Mouse (Mus musculus) cerebellum, adult 11-12 months (tissue): Measurements from ENCODE around the gene Scimp.
"Not testable (repeated sequence)": the region's sequence is repeated elsewhere in the genome, so short reads cannot be mapped to it uniquely, and the experiment has no call there.

ENCODE experiments used
- DNase-seq: peaks from one replicate; pipeline ENCODE4 v3.0.0; 2022

Scimp gene

DNA sequence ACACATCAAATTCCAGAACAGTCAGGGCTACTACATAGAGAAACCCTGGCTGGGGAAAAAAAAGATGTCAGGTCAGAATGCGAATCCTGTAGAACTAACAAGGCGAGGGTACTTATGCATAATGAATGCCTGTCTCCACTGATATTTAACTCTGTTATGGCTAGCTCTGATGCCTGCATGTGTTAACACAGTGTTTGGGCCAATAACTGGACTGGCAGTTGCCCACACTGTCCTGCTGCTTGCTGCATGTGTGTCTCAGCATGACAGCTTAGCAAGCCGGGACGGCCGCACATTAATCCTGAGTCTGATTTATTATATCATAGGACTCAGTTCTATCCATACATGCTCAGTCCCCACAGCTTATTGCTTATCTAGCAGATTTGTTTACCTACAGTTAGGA is 1.3 kb downstream of the Scimp start:
- DNase-seq = no peak

DNA sequence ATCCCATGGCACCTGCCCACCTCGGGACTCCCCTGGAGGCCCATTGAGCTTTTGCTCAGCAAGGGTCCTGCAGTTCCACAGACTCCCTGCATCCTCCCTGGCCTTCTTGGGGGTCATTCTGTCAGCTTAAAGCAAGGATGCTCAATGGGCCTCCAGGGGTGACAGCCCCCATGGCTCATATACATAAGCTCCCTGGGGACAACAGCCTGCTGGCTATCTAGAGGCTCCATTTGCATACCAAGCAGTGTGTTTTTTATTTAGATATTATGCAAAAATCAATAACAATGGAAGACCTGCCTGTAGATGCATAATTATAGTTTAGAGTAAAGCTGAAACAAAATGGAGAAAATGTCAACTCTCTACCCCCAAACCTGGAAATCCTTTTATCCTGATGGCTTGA is 3.4 kb downstream of the Scimp start:
- DNase-seq = no peak

DNA sequence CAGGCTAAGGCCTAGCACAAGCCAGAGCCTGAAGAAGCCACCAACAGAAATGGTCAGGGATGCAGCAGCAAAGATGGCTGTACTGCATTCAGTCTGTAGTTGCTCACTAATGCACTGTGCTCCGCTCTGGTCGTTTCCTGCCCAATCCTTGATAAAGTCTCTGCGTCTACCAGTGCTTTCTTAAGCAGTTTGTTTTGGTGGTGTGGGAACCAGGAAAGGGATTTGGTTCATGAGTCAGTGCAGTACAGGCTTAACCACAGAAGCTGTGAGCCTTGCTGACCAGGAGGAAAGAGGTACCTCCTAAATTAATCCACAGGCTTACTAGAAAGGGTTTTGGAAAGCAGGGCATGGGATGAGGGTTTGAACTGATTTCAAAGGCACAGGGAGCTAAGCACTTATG is 4.3 kb downstream of the Scimp start:
- no peak for DNase-seq

DNA sequence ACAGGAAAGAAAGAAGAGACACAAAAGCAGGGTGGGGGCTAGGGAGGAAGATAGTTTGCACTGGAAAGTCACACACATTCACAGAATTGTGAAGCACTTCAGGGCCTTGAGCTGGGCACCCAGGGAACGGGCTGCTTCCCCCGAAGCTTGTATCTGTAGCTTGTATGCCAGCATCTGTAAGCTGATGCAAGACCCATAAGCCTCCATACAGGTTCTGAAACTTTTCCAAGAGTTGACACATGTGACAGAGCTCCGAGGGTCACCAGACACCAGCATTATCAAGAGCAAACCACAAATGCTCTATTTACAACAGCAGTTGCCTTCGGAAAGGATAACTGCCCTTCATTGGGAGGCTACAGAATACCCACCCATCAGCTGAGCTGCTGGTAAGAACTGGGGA is 4.8 kb downstream of the Scimp start:
- no peak for DNase-seq

DNA sequence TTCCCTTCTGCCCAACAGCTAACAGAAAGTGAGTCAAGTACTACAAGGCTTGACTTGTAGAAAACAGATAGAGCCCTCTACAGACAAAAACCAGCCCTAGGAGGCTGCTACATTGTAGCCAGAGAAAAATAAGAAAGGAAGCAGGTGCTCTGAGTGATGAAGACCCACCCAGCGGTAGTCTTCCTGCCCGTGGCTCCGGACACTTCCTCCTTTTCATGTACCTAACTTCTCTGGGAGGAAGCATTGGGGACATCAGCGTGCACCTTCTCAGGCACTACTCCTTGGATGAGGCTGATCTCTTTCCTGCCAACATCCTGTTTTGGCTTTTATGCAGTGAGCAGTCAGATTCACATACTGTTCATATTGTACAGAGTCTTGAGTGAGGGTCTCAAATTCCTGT is 5.7 kb downstream of the Scimp start:
- no peak for DNase-seq

DNA sequence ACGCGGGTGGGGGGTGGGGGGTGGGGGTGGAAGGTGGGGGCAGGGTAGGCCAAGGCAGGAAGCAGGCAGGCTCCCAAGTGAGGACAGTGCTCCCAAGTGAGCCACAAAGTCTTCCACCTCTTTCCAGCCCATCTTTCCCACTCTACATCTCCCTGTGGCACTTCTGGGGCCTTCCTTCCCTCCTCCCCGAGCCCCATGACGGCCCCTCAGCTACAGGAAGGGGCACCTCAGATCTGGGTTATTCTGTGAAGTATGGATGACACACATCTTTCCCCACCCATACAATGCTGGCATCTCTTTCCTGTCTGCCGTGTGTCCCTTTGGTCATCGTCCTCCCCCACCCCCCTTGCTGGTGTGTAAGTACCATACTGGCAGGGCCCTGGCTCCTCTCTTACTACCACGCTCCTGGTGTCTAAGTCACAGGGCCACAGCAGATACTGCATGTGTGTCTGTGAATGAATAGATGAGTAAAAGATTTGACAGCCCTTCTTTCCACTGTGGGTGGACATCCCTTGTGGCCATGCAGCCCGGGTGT is 6.7 kb downstream of the Scimp start:
- no peak for DNase-seq

DNA sequence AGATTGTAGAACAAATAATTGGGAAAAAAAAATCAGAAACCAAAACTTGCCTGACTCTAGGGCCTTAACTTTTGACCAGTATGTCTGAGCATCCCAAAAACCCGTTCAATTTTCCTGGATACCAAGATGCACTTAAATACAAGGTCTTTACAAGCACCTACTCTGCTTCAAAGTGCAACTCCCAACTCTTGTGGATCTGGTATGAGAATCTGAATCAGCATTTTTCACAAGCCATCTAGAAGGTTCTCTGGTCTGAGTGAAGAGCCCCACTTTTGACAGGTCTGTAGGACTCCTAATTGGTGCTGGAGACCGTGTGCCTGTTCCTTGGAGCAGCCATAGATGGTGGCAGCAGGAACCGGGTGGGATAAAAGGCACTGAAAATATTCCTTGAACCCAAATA is 8.0 kb downstream of the Scimp start:
- no peak for DNase-seq

DNA sequence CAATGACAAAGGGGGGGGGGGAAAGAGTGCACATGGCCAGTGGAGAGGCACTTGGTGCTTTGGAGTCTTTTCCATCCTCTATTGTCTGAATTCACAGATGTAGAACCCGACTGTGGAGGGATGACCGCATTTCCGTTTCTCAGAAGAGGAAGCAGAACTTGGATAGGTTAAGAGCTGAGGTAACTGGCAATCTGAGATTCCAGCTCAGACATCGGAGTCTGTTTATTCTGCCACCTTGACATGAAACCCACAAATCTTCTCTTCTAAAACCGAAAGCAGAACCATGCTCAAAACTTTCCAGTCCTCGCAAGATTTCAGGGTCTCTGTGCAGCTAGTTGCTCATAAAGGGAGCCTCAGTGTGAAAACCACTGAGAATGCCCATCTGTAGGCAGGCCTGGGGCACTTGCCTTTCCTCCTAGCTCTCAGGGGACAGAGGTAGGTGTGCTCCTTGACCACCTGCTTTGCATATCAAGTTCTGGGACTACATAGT is 8.6 kb downstream of the Scimp start:
- no peak for DNase-seq

DNA sequence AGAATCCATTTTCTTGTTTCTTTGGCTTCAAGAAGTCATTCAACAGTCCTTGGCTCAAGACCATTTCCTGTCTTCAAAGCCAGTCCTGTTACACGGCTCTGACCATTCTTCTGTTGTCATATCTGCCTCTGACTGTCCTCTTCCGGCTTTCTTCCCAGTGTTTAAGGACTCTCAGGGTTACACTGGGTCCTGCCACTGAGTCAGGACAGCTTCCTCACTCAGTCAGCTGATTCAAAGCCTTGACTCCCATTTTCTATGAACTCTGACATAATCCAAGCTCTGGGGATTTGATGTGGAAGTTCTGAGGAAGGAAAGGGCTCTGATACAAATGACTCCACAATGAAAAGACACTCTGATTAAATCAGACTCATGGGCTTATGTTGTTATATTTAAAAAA is 9.5 kb downstream of the Scimp start:
- DNase-seq = no peak

DNA sequence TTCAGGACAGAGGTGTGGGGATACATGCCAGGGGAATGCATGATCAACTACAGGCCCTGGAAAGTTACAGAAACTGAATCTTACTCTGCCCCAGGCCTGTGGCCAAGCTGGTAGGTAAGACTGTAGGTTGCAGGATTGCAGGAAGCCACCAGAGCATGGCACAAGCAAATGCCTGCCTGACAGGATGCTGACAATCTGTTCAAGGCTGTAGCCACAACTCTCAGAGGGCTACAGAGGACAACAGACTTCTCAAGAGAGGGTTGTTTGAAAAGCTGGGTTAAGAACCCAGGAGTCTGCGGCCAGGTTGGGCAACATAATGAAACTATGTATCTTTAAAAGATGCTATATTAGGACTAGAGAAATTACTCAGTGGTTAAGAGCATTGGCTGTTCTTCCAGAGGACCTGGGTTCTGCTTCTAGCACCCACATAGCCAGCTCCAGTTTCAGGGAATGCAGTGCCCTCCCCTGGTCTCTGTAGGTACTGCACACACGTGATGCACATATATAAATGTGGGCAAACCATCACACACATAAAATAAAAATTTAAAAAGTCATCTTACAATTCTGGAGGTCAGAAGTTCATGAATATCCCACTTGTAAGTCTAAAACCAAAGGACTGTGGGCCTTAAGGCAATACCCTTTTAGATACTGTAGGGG is 10.1 kb downstream of the Scimp start:
- DNase-seq = no peak

DNA sequence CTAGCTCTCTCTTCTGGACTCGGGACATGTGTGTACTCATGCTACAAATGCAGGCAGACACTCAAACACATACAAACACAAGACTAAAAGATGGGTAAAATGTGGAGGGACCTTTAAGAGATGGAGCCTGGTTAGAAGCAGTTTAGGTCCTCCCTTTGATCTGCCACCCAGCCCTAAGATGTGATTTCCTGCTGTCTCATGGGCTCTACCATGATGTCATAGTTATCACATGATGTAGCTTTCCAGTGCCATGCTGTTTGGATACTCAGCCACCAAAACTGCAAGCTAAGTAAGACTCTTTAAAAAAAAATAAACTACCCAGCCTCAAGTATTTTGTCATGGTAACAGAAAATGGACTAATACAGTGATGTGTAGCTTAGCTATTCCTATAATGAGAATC is 20.0 kb downstream of the Scimp start:
- no peak for DNase-seq

DNA sequence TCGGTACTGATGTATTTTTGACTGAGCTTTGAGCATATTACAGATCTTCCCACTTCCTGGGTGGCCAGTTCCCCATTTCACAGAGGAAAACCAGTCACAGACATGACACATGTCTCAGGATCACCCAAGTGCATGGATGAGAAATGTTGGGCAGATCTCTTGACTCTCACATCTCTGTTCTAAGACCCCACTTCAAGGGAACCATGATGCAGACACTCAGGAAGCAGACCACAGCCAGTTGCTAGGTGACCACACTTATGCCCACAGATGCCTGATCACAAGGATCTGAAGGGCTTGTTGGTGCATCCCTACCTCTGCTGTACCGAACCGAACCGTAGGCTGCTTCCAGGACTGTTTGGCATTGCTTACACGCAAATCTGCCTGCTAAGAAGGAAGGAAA is 20.7 kb downstream of the Scimp start:
- no peak for DNase-seq

DNA sequence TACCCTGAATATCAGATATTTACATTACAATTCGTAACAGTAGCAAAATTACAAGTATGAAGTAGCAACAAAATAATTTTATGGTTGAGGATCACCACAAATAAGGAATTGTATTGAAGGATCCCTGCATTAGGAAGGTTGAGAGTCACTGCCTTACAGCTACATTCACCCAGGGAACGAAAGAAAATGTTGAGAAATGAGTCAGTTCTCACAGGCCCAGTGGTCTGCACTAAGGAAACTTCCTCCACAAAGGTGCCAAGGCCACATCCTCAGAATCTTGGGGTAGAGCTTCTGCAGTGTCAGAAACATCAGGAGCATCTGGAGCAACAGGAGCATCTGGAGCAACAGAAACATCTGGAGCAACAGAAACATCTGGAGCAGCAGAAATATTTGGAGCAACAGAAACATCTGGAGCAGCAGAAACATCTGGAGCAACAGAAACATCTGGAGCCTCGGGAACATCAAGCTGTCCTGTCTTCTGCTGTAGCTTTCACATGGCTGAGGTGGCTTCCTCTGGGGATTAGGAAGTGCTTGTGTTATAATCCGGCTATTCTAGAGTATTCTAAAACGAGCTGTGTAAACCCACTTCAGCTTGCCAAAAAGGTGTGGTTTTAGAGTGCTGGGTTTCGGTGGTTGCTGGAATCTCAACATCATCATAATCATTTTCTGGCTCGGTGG is 21.4 kb downstream of the Scimp start:
- no peak for DNase-seq

DNA sequence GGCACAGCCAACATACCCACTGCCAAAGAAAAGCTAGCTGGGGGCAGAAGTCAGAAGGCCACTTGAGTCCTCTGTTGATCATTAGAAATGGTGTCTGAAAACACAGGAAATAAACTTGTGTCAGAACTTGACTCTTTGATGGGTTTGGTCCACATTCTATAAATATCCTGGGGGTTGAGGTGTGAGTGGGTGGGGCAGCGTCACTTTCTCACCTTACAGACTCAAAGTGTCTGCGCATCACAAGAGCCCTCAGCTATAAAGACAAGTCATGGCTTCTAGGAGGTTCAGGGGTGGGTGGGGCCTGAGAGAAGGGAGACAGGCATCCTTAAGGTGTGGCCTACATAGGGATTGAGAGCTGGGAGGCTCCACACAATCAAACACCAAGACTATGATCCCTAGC is 22.0 kb downstream of the Scimp start:
- DNase-seq = no peak

DNA sequence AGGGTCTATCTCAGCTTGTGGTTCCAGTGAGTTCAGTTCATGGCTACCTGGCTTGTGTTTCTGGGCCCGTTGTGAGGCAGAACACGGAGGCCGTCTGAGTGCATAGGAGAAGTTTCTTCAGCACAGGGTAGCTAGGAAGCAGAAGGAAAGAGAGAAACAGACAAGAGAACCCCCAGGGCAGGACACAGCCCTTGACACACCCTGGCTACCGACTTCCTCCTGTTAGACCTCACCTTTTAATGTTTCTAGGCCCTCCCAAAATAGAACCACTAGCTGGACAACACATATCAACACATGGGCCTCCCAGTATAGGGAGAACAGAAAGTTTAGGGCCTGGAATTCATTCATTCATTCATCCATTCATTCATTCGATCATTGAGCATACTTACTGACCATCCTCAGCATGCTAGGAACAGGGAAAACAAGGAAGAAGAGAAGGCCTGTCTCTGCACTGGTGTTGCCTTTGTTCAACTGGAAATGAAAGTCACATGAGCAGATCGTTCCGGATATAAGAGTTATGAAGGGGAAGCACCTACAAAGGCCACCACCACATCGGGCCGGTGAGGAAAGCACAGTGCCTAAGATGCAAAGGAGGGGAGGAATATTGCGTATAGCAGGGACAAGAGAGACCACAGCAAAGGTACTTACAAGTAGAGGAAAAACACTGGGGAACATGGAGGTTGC is 23.3 kb downstream of the Scimp start:
- DNase-seq = no peak

DNA sequence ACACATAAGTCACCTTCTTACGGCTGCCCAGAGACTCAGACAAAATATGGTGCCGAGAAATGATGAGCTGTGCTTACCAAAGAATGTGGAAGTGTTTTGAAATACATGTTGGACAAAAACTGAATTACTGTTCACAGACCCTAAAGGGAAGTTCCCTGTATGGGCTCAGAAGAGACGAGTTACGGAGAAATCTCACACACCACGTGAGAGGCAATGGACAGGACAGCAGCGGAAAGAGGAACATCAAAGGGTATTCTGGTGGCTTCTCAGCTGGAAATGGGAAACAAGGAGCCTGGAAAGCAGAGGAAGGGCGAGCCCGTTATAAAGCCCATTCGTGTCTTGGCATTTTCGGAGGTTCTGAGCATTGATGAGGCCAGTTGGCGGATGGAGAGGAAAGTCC is 25.3 kb downstream of the Scimp start:
- no peak for DNase-seq

DNA sequence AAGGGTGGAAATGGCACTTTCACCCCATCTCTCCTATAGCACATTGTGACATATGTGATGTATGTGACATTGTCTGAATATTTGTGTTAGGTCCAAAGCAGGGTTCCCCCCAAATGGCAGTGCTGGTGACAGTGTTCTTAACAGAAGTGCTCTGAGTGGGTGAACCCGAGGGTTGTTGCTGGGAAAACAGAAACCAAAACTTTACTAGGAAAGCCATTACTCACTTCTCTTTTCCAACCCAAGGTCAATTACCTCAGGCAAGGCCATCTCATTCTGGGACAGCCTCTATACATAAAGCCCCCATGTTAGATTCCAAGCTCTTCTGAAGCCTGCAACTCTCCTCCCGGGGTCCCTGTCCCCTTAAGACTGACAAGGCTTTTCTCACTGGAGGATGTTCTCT is 26.5 kb downstream of the Scimp start:
- no peak for DNase-seq

DNA sequence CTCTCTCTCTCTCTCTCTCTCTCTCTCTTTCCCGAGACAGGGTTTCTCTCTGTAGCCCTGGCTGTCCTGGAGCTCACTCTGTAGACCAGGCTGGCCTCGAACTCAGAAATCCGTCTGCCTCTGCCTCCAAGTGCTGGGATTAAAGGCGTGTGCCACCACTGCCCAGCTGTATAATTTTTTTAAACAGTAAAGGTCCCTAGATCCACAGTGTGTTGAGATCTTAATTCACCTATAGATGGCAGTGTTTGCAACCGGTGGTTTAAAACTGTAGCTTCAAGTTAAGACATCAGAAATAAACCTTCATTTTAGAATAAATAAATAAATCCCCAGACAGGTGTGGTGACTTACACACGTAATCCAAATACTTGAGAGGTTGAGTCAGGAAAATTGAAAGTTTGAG is 34.3 kb downstream of the Scimp start:
- DNase-seq = not testable (repeated sequence)

DNA sequence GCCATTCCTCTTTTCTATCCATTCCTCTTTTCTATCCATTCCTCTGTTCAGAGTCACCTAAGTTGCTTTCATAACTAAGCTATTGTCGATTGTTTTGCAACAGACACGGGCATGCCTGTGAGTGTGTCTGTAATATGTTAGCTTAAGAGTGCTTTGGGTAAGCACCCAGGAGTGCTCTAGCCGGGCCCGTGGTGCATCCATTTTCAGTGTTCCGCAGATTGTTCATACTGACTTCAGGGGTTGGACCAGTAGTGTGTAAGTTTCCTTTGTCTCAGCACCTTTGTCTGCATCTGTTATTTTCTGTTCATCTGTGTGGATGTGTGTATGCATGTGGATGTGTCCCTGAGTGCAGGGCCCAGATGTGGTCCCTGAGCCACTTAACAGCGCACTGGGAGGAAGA is 34.8 kb downstream of the Scimp start:
- no peak for DNase-seq

DNA sequence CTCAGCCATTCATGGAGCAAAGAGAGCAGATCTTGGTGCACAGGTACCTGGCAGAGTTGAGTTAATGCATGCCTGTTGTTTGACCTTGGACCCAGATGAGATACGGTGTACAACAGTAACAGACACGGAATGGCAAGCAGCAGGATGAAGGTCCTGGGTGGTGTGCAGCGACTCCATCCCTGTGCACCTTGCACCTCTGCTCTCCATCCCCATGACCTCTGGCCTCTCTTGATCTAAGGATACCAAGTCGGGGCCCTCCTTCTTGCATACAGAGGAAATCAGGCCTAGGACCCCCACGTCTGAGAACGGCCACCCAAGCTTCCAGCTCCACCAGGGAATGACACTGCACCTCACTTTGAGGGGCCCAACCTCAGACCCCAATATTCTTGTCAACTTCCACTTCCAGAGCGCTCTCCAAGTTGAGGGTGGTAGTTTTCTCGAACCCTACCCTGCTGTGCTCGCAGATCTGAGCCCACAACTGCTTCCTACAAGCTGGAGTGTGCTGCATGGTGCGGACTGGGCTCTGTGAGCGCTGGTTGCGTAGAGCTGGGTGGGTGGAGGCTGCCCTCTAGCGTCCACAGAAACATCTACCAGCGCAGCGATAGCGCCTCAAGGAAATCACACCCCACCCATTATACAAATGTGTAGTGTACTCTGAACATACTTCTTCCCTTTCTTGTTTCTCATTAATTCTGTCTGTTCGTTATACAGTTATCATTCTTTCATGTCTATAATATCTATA is 35.4 kb downstream of the Scimp start:
- DNase-seq = peak; percentile 54

DNA sequence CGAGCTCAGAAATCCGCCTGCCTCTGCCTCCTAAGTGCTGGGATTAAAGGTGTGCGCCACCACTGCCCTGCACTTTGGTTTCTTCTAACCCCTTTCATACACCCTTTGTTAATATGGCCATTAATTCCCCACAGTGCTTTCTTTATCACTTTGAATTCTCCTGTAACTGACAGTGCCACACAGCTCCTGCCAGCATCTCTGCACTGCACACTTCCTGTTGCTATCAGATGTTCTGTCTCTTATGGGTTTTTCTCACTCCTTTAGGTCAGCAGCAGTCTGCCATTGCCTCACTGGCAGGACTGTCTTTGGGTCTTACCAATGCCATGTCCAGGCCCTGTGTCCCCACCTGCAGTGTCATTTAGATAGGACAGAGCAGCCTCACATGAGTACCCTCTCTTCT is 41.6 kb downstream of the Scimp start:
- no peak for DNase-seq

DNA sequence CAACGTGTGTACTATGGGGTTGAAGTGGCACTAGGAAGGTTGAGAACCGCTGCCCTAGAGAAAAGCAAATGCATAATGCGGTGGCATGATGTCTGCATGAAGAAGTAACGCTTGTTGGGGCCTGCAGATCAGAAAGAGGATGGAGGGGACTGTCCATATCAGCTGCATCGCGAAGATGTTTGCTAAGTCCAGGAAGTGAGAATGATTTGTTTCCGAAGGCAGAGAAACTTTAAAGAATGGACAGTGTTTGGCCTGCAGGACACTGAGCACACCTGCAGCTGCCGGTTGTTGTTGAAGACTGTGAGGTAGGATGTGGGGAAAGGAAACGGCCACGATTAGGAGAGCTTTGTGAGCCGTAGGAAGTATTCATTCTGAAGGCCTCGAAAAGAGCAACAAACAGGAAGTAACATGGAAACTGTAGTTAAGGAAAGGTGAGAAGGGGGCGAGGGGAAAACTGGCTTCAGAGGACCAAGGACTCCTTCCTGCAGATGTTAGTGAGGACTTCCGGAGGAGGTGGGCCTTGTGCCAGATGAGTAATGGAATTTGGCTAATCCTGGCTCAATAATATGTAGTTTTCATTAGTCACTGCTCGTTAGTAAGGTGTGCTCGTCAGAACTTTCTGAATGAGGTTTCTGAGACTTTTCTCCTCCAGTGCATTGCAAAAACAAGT is 46.5 kb downstream of the Scimp start:
- no peak for DNase-seq
